In the genomic region with DNA sequence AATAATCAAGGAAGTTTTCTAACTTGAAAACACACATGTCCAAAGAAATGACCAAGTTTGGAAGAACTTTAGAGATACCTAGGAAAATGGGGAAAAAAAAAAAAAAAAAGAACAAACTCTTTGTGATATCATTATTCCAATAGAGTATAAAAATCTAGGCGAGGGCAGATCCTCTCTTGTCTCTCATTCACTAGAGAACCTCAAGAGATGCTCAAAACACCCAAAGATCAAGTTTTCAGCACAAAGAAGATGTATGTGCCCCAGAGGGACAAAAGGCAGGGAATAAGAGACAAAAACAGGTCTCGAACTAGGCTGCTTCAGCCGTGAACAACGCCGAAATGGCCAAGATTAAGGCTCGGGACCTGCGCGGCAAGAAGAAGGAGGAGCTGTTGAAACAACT, we compare ENCODE assay signal across 8 mouse cellular contexts. TPM values are rescaled to one million over a fixed set of nuclear protein-coding genes. Genes with fewer than 3 reads are reported as not detected.
DNase-seq lines count a peak whose midpoint lies in the region; ATAC-seq and TF ChIP-seq lines count a peak whose summit lies in the region.

A gene (plus strand): TSS at position 301 of the 400 bp plus-strand sequence.

- H3K27me3 ChIP-seq in lung, embryonic 14.5 days (ENCODE audit: insufficient read depth, low read length) = no peaks in the 10 kb centered on the region
- no peaks in the 10 kb centered on the region for H3K27me3 ChIP-seq in heart, postnatal 0 days (ENCODE audit: control insufficient read depth, insufficient read depth, low read length)
- no peaks in the 10 kb centered on the region for H3K27me3 ChIP-seq in neural tube, embryonic 14.5 days (ENCODE audit: control insufficient read depth, insufficient read depth, low read length)

- no peak for TF ChIP-seq POLR2A in embryonic fibroblast, embryonic 13.5 days (IDR thresholded peaks at IDR 0.05; ENCODE audit: low read depth, low read length)

- no peak for ATAC-seq in lung, embryonic 14.5 days (ENCODE audit: insufficient read depth)
- ATAC-seq in heart, postnatal 0 days (ENCODE audit: insufficient read depth, low read depth) = no peak
- no peak for ATAC-seq in neural tube, embryonic 14.5 days (ENCODE audit: low read depth)

- 85% methylated on average over 8 of the region's 8 CpGs for WGBS in lung, embryonic 14.5 days
- WGBS in heart, postnatal 0 days = 89% methylated on average over 8 of the region's 8 CpGs
- 85% methylated on average over 8 of the region's 8 CpGs for WGBS in neural tube, embryonic 14.5 days

- no peak within 1 kb of the TSS for H3K4me3 ChIP-seq in lung, embryonic 14.5 days (ENCODE audit: low read depth, low read length)
- no peak within 1 kb of the TSS for H3K4me3 ChIP-seq in embryonic fibroblast, embryonic 13.5 days (ENCODE audit: insufficient read depth, low read length)
- H3K4me3 ChIP-seq in heart, postnatal 0 days (ENCODE audit: low read depth, low read length) = no peak within 1 kb of the TSS
- H3K4me3 ChIP-seq in neural tube, embryonic 14.5 days (ENCODE audit: low read depth, low read length) = no peak within 1 kb of the TSS

- DNase-seq in lung, embryonic 14.5 days = no peak
- no peak for DNase-seq in lung, postnatal 36 days
- no peak for DNase-seq in heart, postnatal 0 days (ENCODE audit: low spot score)
- no peak for DNase-seq in left cerebral cortex, postnatal 4 days
- no peak for DNase-seq in thymus, postnatal 36 days
- DNase-seq in cerebellum, adult 8-10 months = no peak

- no peaks in the 10 kb centered on the region for H3K9me3 ChIP-seq in lung, embryonic 14.5 days (ENCODE audit: low read depth, low read length)
- H3K9me3 ChIP-seq in heart, postnatal 0 days (replicated peaks; ENCODE audit: control insufficient read depth, low read length) = 0 out of 2 replicates have a peak, but pooled peaks cover 2% of the 10 kb centered on the region
- no peaks in the 10 kb centered on the region for H3K9me3 ChIP-seq in neural tube, embryonic 14.5 days (ENCODE audit: control insufficient read depth, low read length)

- TF ChIP-seq CTCF in lung, embryonic 14.5 days (IDR thresholded peaks at IDR 0.05; ENCODE audit: low read depth) = no peak
- TF ChIP-seq CTCF in embryonic fibroblast, embryonic 13.5 days (IDR thresholded peaks at IDR 0.05; ENCODE audit: borderline replicate concordance, insufficient read depth, low read length) = no peak
- TF ChIP-seq CTCF in heart, postnatal 0 days (IDR thresholded peaks at IDR 0.05; ENCODE audit: low read depth) = no peak

- no peak within 1 kb of the TSS for H3K27ac ChIP-seq in lung, embryonic 14.5 days (ENCODE audit: low read depth)
- H3K27ac ChIP-seq in embryonic fibroblast, embryonic 13.5 days (ENCODE audit: insufficient read depth, low read length) = no peak within 1 kb of the TSS
- H3K27ac ChIP-seq in heart, postnatal 0 days (ENCODE audit: low read depth) = no peak within 1 kb of the TSS
- no peak within 1 kb of the TSS for H3K27ac ChIP-seq in neural tube, embryonic 14.5 days (ENCODE audit: low read depth, low read length)

- no peaks in the 10 kb centered on the region for H3K4me1 ChIP-seq in lung, embryonic 14.5 days (ENCODE audit: insufficient read depth)
- no peaks in the 10 kb centered on the region for H3K4me1 ChIP-seq in embryonic fibroblast, embryonic 13.5 days (ENCODE audit: control insufficient read depth, insufficient read depth, low read length)
- no peaks in the 10 kb centered on the region for H3K4me1 ChIP-seq in heart, postnatal 0 days (ENCODE audit: control insufficient read depth, insufficient read depth)
- no peaks in the 10 kb centered on the region for H3K4me1 ChIP-seq in neural tube, embryonic 14.5 days (ENCODE audit: control insufficient read depth, insufficient read depth, low read length)

- intact Hi-C loops in left cerebral cortex, postnatal 4 days (cut with DNase I) = no loop called here

- no peak within 1 kb of the TSS for H3K9ac ChIP-seq in lung, embryonic 14.5 days
- H3K9ac ChIP-seq in heart, postnatal 0 days (replicated peaks; ENCODE audit: low read depth, low read length) = no peak within 1 kb of the TSS
- no peak within 1 kb of the TSS for H3K9ac ChIP-seq in neural tube, embryonic 14.5 days (replicated peaks; ENCODE audit: low read depth, low read length)

- no peaks in the 10 kb centered on the region for H3K36me3 ChIP-seq in lung, embryonic 14.5 days (ENCODE audit: insufficient read depth)
- H3K36me3 ChIP-seq in heart, postnatal 0 days (replicated peaks; ENCODE audit: control insufficient read depth, insufficient read depth, low read length) = no peaks in the 10 kb centered on the region
- H3K36me3 ChIP-seq in neural tube, embryonic 14.5 days (ENCODE audit: control insufficient read depth, insufficient read depth, low read length) = no peaks in the 10 kb centered on the region

- no peak for TF ChIP-seq EP300 in heart, postnatal 0 days (IDR thresholded peaks at IDR 0.05; ENCODE audit: low read depth)

- H3K4me2 ChIP-seq in lung, embryonic 14.5 days = no peak within 1 kb of the TSS
- H3K4me2 ChIP-seq in heart, postnatal 0 days (ENCODE audit: low read depth, low read length) = no peak within 1 kb of the TSS
- H3K4me2 ChIP-seq in neural tube, embryonic 14.5 days (ENCODE audit: low read depth, low read length) = no peak within 1 kb of the TSS

RNA-seq across cellular contexts. Expression of the gene that starts here (rescaled TPM):
- 926 and 939 TPM in 2 replicates for polyA plus RNA-seq in lung, embryonic 14.5 days (2014; fragmentation: Nextera tagmentation; extraction: Ambion mirVana)
- polyA plus RNA-seq in embryonic fibroblast, embryonic 13.5 days (2011; ENCODE audit: insufficient read length, low read depth, missing spikeins) = 1,294 and 1,591 TPM in 2 replicates
- 790 and 865 TPM in 2 replicates for total RNA-seq in heart, postnatal 0 days (2014; rRNA removed; ENCODE audit: low replicate concordance)
- 405 and 419 TPM in 2 replicates for polyA plus RNA-seq in heart, postnatal 0 days (2015; fragmentation: Nextera tagmentation; extraction: Ambion mirVana)
- total RNA-seq in left cerebral cortex, postnatal 4 days (2021) = 100 to 1,000 TPM; 562 to 582 TPM
- 560 and 566 TPM in 2 replicates for polyA plus RNA-seq in neural tube, embryonic 14.5 days (2014; fragmentation: Nextera tagmentation; extraction: Ambion mirVana)
